Mouse (Mus musculus): ENCODE results near the gene Ip6k3.

Gene Ip6k3

GRCm38 (mm10) chr17:27125185-27125584 lies 42.4 kb downstream of the Ip6k3 start:
- in situ Hi-C loops (cut with MboI, MseI), result no loop called here

- in situ Hi-C loops (cut with MboI, MseI), result no loop called here
These were observed 43.7 kb downstream of the Ip6k3 start for GRCm38 (mm10) chr17:27123813-27124375.

- in situ Hi-C loops (cut with MboI, MseI), result no loop called here
These were observed 44.5 kb downstream of the Ip6k3 start for GRCm38 (mm10) chr17:27123103-27123502.

GRCm38 (mm10) chr17:27122701-27123100 lies 44.9 kb downstream of the Ip6k3 start:
- in situ Hi-C loops (cut with MboI, MseI), result no loop called here

- in situ Hi-C loops (cut with MboI, MseI), result no loop called here
These were observed 45.8 kb downstream of the Ip6k3 start for GRCm38 (mm10) chr17:27121781-27122180.

- in situ Hi-C loops (cut with MboI, MseI), result no loop called here
These were observed 46.3 kb downstream of the Ip6k3 start for GRCm38 (mm10) chr17:27121266-27121665.

- in situ Hi-C loops (cut with MboI, MseI), result no loop called here
These were observed 47.0 kb downstream of the Ip6k3 start for GRCm38 (mm10) chr17:27120561-27121024.

- in situ Hi-C loops (cut with MboI, MseI), result no loop called here
These were observed 47.6 kb downstream of the Ip6k3 start for GRCm38 (mm10) chr17:27119954-27120353.

GRCm38 (mm10) chr17:27119540-27119895 lies 48.1 kb downstream of the Ip6k3 start:
- in situ Hi-C loops (cut with MboI, MseI), result no loop called here

- in situ Hi-C loops (cut with MboI, MseI), result no loop called here
These were observed 48.7 kb downstream of the Ip6k3 start for GRCm38 (mm10) chr17:27118676-27119539.

GRCm38 (mm10) chr17:27110072-27110471 lies 57.5 kb downstream of the Ip6k3 start:
- in situ Hi-C loops (cut with MboI, MseI), result no loop called here

GRCm38 (mm10) chr17:27107936-27108335 lies 59.7 kb downstream of the Ip6k3 start:
- in situ Hi-C loops (cut with MboI, MseI), result no loop called here

- in situ Hi-C loops (cut with MboI, MseI), result no loop called here
These were observed 60.9 kb downstream of the Ip6k3 start for GRCm38 (mm10) chr17:27106745-27107144.

GRCm38 (mm10) chr17:27105698-27106470 lies 61.7 kb downstream of the Ip6k3 start:
- in situ Hi-C loops (cut with MboI, MseI), result no loop called here

- in situ Hi-C loops (cut with MboI, MseI), result no loop called here
These were observed 65.9 kb downstream of the Ip6k3 start for GRCm38 (mm10) chr17:27101675-27102074.

- in situ Hi-C loops (cut with MboI, MseI), result no loop called here
These were observed 71.9 kb downstream of the Ip6k3 start for GRCm38 (mm10) chr17:27095690-27096089.

All from T-helper 1 cell (primary cell).